In genomic region chr13:93830294-93830645, GRCm38 (mm10) we compare ENCODE assay signal across 26 mouse cellular contexts. TPM values are rescaled to one million over a fixed set of nuclear protein-coding genes. Genes with fewer than 3 reads are reported as not detected.
A peak's percentile ranks its signal among the peaks of the same experiment; 100 is the strongest.
DNase-seq lines count a peak whose midpoint lies in the region; ATAC-seq lines count a peak whose summit lies in the region.
"Had no signal": no experiment of that assay in that cellular context is flagged by ENCODE, and none has a peak within 500 bp of the region (broad histone marks: within the 10 kb centered on the region; RNA-seq: fewer than 3 reads in every experiment).

No protein-coding gene starts in this region.

- WGBS in hindbrain, embryonic 10.5 days: 77% methylated on average over 6 of the region's 6 CpGs
- WGBS in hindbrain, embryonic 12.5 days: 65% methylated on average over 6 of the region's 6 CpGs
- WGBS in embryonic facial prominence, embryonic 10.5 days: 85% methylated on average over 6 of the region's 6 CpGs
- 77% methylated on average over 6 of the region's 6 CpGs for WGBS in embryonic facial prominence, embryonic 13.5 days
- 78% methylated on average over 6 of the region's 6 CpGs for WGBS in limb, embryonic 12.5 days

- ATAC-seq in hindbrain, embryonic 12.5 days (ENCODE audit: low FRiP score): no peak
- ATAC-seq in embryonic facial prominence, embryonic 13.5 days (ENCODE audit: insufficient number of reproducible peaks, insufficient read depth, low FRiP score, low TSS enrichment, low read depth): no peak
- no peak for ATAC-seq in limb, embryonic 12.5 days (ENCODE audit: insufficient number of reproducible peaks, insufficient read depth, low FRiP score, low TSS enrichment, low read depth)
- ATAC-seq: forebrain, embryonic 13.5 days; forebrain, embryonic 16.5 days; hindbrain, postnatal 0 days; inflammation-experienced regulatory T-cells, adult 6 months; intestine, embryonic 16.5 days; Patski had no signal

- peak; percentile 24 for DNase-seq in hindbrain, embryonic 10.5 days (ENCODE audit: low spot score)
- DNase-seq in embryonic facial prominence, embryonic 10.5 days (ENCODE audit: low spot score): no peak
- no peak for DNase-seq in gastrocnemius, postnatal 25 days
- DNase-seq in c-Kit-positive CD71-positive TER-119-positive erythroid progenitor cells, embryonic 14.5 days (ENCODE audit: low spot score): no peak
- DNase-seq: adrenal gland, postnatal 10 days; B cell, adult 2 months; cerebellum, adult 11-12 months; cerebellum, adult 8-10 months; cerebellum, postnatal 10 days; cerebellum, postnatal 36 days; embryo, embryonic 11 days; gastrocnemius, postnatal 10 days had no signal

- no peaks in the 10 kb centered on the region for H3K4me1 ChIP-seq in hindbrain, embryonic 10.5 days (replicated peaks)
- H3K4me1 ChIP-seq in hindbrain, embryonic 12.5 days: no peaks in the 10 kb centered on the region
- peaks cover 8% of the 10 kb centered on the region for H3K4me1 ChIP-seq in embryonic facial prominence, embryonic 10.5 days
- peaks cover 10% of the 10 kb centered on the region for H3K4me1 ChIP-seq in embryonic facial prominence, embryonic 13.5 days
- peaks cover 7% of the 10 kb centered on the region for H3K4me1 ChIP-seq in limb, embryonic 12.5 days (replicated peaks)
- H3K4me1 ChIP-seq: forebrain, embryonic 10.5 days; forebrain, embryonic 13.5 days had no signal

- no peaks in the 10 kb centered on the region for H3K27me3 ChIP-seq in hindbrain, embryonic 10.5 days (ENCODE audit: insufficient read depth, poor library complexity, severe bottlenecking)
- no peaks in the 10 kb centered on the region for H3K27me3 ChIP-seq in hindbrain, embryonic 12.5 days
- H3K27me3 ChIP-seq in embryonic facial prominence, embryonic 10.5 days (replicated peaks; ENCODE audit: low read depth, poor library complexity, severe bottlenecking): no peaks in the 10 kb centered on the region
- H3K27me3 ChIP-seq in embryonic facial prominence, embryonic 13.5 days: no peaks in the 10 kb centered on the region
- H3K27me3 ChIP-seq in limb, embryonic 12.5 days: no peaks in the 10 kb centered on the region
- H3K27me3 ChIP-seq: CH12.LX; forebrain, embryonic 13.5 days; Patski had no signal

- no peak overlapping the region for H3K27ac ChIP-seq in hindbrain, embryonic 10.5 days
- H3K27ac ChIP-seq in hindbrain, embryonic 12.5 days: no peak overlapping the region
- H3K27ac ChIP-seq in embryonic facial prominence, embryonic 10.5 days (replicated peaks): peak overlapping the region; percentile 54; the same call in 1 of the 2 replicates
- H3K27ac ChIP-seq in embryonic facial prominence, embryonic 13.5 days: 0 out of 2 replicates have a peak overlapping the region, but pooled peaks have one; percentile 40
- peak overlapping the region; percentile 20; the same call in 1 of the 2 replicates for H3K27ac ChIP-seq in limb, embryonic 12.5 days
- H3K27ac ChIP-seq: forebrain, embryonic 10.5 days; forebrain, embryonic 13.5 days; hindbrain, embryonic 14.5 days; hindbrain, postnatal 0 days had no signal

- no peak overlapping the region for H3K9ac ChIP-seq in hindbrain, embryonic 12.5 days
- H3K9ac ChIP-seq in embryonic facial prominence, embryonic 13.5 days: no peak overlapping the region
- no peak overlapping the region for H3K9ac ChIP-seq in limb, embryonic 12.5 days (replicated peaks)
- H3K9ac ChIP-seq: forebrain, embryonic 13.5 days; hindbrain, embryonic 14.5 days had no signal

- no peak overlapping the region for H3K4me3 ChIP-seq in hindbrain, embryonic 10.5 days
- H3K4me3 ChIP-seq in hindbrain, embryonic 12.5 days: no peak overlapping the region
- H3K4me3 ChIP-seq in embryonic facial prominence, embryonic 10.5 days: no peak overlapping the region
- no peak overlapping the region for H3K4me3 ChIP-seq in embryonic facial prominence, embryonic 13.5 days
- no peak overlapping the region for H3K4me3 ChIP-seq in limb, embryonic 12.5 days (replicated peaks)
- H3K4me3 ChIP-seq: forebrain, embryonic 10.5 days; forebrain, embryonic 13.5 days had no signal

- H3K9me3 ChIP-seq in hindbrain, embryonic 10.5 days: no peaks in the 10 kb centered on the region; the same call in 1 of the 2 replicates
- H3K9me3 ChIP-seq in hindbrain, embryonic 12.5 days (replicated peaks): no peaks in the 10 kb centered on the region
- H3K9me3 ChIP-seq in embryonic facial prominence, embryonic 10.5 days: peaks cover 4% of the 10 kb centered on the region; the same call in 1 of the 2 replicates
- H3K9me3 ChIP-seq in embryonic facial prominence, embryonic 13.5 days: 0 out of 2 replicates have a peak, but pooled peaks cover 2% of the 10 kb centered on the region
- H3K9me3 ChIP-seq in limb, embryonic 12.5 days: 0 out of 2 replicates have a peak, but pooled peaks cover 5% of the 10 kb centered on the region
- H3K9me3 ChIP-seq: forebrain, embryonic 10.5 days; G1E had no signal

- H3K4me2 ChIP-seq in hindbrain, embryonic 12.5 days (replicated peaks): no peak overlapping the region
- no peak overlapping the region for H3K4me2 ChIP-seq in embryonic facial prominence, embryonic 13.5 days
- H3K4me2 ChIP-seq in limb, embryonic 12.5 days: no peak overlapping the region
- H3K4me2 ChIP-seq: forebrain, embryonic 13.5 days; heart, embryonic 11.5 days; hindbrain, embryonic 14.5 days had no signal

- H3K36me3 ChIP-seq in hindbrain, embryonic 10.5 days: no peaks in the 10 kb centered on the region
- no peaks in the 10 kb centered on the region for H3K36me3 ChIP-seq in hindbrain, embryonic 12.5 days
- H3K36me3 ChIP-seq in embryonic facial prominence, embryonic 10.5 days (replicated peaks): no peaks in the 10 kb centered on the region
- H3K36me3 ChIP-seq in embryonic facial prominence, embryonic 13.5 days: no peaks in the 10 kb centered on the region
- no peaks in the 10 kb centered on the region for H3K36me3 ChIP-seq in limb, embryonic 12.5 days
- H3K36me3 ChIP-seq: forebrain, embryonic 10.5 days; G1E had no signal

RNA-seq across cellular contexts. Expression of gene Arsb, which starts 58.8 kb away (rescaled TPM):
- polyA plus RNA-seq in hindbrain, embryonic 10.5 days (2016; fragmentation: Nextera tagmentation; extraction: Ambion mirVana): 3.2 and 5.1 TPM in 2 replicates
- 8.8 and 9.5 TPM in 2 replicates for polyA plus RNA-seq in hindbrain, embryonic 12.5 days (2016; fragmentation: Nextera tagmentation; extraction: Ambion mirVana)
- polyA plus RNA-seq in embryonic facial prominence, embryonic 10.5 days (2016; fragmentation: Nextera tagmentation; extraction: Ambion mirVana): 4.3 and 5.4 TPM in 2 replicates
- polyA plus RNA-seq in embryonic facial prominence, embryonic 13.5 days (2015; fragmentation: Nextera tagmentation; extraction: Ambion mirVana): 11.9 and 14.1 TPM in 2 replicates
- 7.9 and 9.3 TPM in 2 replicates for polyA plus RNA-seq in limb, embryonic 12.5 days (2016; fragmentation: Nextera tagmentation; extraction: Ambion mirVana)
- 1 to 10 TPM; 3.7 to 4.2 TPM for total RNA-seq in gastrocnemius, postnatal 25 days (2021)

Comparison
In these comparisons a context has a peak if more than half of its experiments do, and no peak if none do; other contexts are left out.
1. H3K27ac ChIP-seq: peak in embryonic facial prominence, embryonic 10.5 days (single experiment), embryonic facial prominence, embryonic 13.5 days (single experiment) and limb, embryonic 12.5 days (single experiment); none in hindbrain, embryonic 10.5 days (single experiment) and hindbrain, embryonic 12.5 days (single experiment).